Mouse (Mus musculus) lung, embryonic 15.5 days (tissue): ENCODE data around the gene St7l. TPM values are rescaled to one million over a fixed set of nuclear protein-coding genes. Genes with fewer than 3 reads are reported as not detected.

Experiments used
- ATAC-seq: fragments of 200-750 bp; cut with Nextera tagmentation; 2 replicates; pipeline ENCODE4 v1.8.0; 2017; ENCODE audit warnings: moderate number of reproducible peaks, borderline replicate concordance; ENCODE audit not compliant: low FRiP score, low TSS enrichment; ENCODE audit errors: extremely low read depth
- H3K27ac ChIP-seq: fragments of 300-500 bp; sonication (generic); 2 replicates; pipeline ENCODE4 v1.5.1; 2015; ENCODE audit warnings: moderate library complexity, mild to moderate bottlenecking, inconsistent platforms
- H3K27me3 ChIP-seq: fragments of 300-500 bp; sonication (generic); 2 replicates; pipeline ENCODE4 v1.6.1; 2015; ENCODE audit warnings: inconsistent platforms
- H3K36me3 ChIP-seq: fragments of 300-500 bp; sonication (generic); 2 replicates; pipeline ENCODE4 v1.6.1; 2015; ENCODE audit warnings: inconsistent platforms
- H3K4me1 ChIP-seq: fragments of 300-500 bp; sonication (generic); 2 replicates; pipeline ENCODE4 v1.6.1; 2015; ENCODE audit warnings: inconsistent platforms
- H3K4me2 ChIP-seq: fragments of 300-500 bp; sonication (generic); 2 replicates; pipeline ENCODE4 v1.6.1; 2015; ENCODE audit warnings: inconsistent platforms, mild to moderate bottlenecking, moderate library complexity
- H3K4me3 ChIP-seq: fragments of 300-500 bp; sonication (generic); 2 replicates; pipeline ENCODE4 v1.5.1; 2015; ENCODE audit warnings: mild to moderate bottlenecking, inconsistent platforms
- H3K9ac ChIP-seq: fragments of 300-500 bp; sonication (generic); 2 replicates; pipeline ENCODE4 v1.6.1; 2015; ENCODE audit warnings: inconsistent platforms
- H3K9me3 ChIP-seq: fragments of 300-500 bp; sonication (generic); 2 replicates; pipeline ENCODE4 v1.6.1; 2016; ENCODE audit warnings: inconsistent platforms
- WGBS: fragments of 180-500 bp; shearing (Covaris S2); methylation state at CpG from one replicate; pipeline ENCODE4 v1.1.7; 2015; 5-methylcytosine and 5-hydroxymethylcytosine counted together
- polyA plus RNA-seq: library from polyadenylated mRNA; unstranded; fragments of >200 nt; fragmentation: Nextera tagmentation; extraction: Ambion mirVana; gene quantifications from 2 replicates; pipeline ENCODE4 v1.2.1, GENCODE M21; 2015

The St7l gene
- polyA plus RNA-seq: 34.3 and 35.8 TPM in 2 replicates

DNA sequence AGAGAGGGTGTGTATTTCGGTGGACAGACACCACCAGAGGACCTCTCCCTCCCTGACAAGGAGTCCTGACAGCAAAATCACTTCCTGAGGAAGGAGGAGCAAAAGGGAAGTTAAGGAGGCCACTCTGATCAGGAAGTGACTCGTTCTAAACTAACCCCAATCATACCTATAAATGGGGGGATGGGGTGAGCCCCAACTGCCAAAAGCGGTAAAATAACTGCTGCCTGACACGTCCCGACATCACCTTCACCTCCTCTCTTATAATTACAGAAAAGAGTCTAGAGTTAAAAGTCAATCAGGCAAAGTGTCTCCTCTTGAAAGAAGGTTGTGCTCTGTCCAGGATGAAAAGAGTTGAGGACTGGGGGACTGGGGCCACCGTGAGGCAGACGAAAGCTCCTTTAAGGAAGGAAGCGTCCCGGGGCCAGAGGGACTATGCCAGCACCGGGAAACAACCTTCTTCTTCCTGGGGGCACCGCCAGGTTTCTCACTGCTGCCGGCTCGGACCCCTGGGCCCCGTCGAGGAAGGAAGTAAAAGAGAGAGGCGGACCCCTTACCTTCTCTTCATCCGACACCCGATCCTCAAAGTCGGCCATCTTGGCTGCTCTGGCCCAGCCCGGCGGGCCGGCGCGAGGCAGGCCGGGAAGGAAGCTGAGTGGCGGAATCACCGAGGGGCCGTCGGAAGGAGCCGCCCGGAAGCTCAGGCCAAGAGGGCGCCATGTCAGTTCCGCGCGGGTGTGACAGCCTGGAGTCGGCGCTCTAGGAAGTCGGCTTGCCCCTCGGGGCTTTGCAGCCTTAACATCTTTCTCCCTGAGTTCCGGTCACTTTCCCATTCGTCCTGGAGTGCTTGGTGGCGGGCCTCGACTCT, at the start of gene St7l, which contains the start of gene Capza1:
TSS of gene St7l (plus strand) at position 220 of the 865 bp plus-strand sequence.
TSS of gene Capza1 (minus strand) at position 720 of the 865 bp plus-strand sequence.
- ATAC-seq: peak; percentile 96
- H3K9me3 ChIP-seq: no peaks in the 10 kb centered on the region
- H3K27me3 ChIP-seq: no peaks in the 10 kb centered on the region
- H3K36me3 ChIP-seq: peaks cover 1% of the 10 kb centered on the region; the same call in 1 of the 2 replicates
- under 1% methylated on average over 43 of the region's 43 CpGs for WGBS
- H3K4me1 ChIP-seq: peaks cover 34% of the 10 kb centered on the region
- peak within 1 kb of the TSS; percentile 91 for H3K4me3 ChIP-seq
- H3K9ac ChIP-seq: peak within 1 kb of the TSS; percentile 95
- H3K4me2 ChIP-seq: peak within 1 kb of the TSS; percentile 72
- peak within 1 kb of the TSS; percentile 96 for H3K27ac ChIP-seq

GRCm38 (mm10) chr3:104814746-104815145, 49.1 kb upstream of the St7l start:
- Histone ChIP-seq H3K4me3 (no peak overlapping the region), H3K4me2 (no peak overlapping the region), H3K27ac (no peak overlapping the region), H3K4me1 (peaks cover 33% of the 10 kb centered on the region), H3K36me3 (no peaks in the 10 kb centered on the region; the same call in 1 of the 2 replicates), H3K9ac (no peak overlapping the region), H3K9me3 (no peaks in the 10 kb centered on the region), H3K27me3 (no peaks in the 10 kb centered on the region)
- no peak for ATAC-seq
- WGBS: 100% methylated on average over 1 of the region's 1 CpGs

DNA sequence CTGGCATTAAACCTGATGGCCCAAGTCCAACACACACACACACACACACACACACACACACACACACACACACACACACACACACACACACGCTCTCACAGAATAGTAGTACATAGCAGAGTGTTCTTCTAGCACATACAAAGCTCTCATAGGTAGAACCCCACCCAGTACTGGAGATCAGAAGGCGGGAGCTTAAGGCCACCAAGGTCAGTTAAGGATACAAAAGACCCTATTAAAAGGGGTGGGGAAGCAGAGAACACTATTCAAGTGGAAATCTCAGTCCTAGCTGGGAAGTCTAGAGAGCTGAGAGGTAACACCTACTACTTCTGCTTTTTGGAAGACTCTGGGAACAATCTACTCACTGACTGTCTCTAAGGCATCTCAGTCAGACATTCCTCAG, 48.5 kb upstream of the St7l start:
- H3K4me3 ChIP-seq: no peak overlapping the region
- 84% methylated on average over 2 of the region's 2 CpGs for WGBS
- H3K27ac ChIP-seq: no peak overlapping the region
- H3K4me1 ChIP-seq: peaks cover 33% of the 10 kb centered on the region
- H3K9ac ChIP-seq: no peak overlapping the region
- ATAC-seq: no peak
- H3K36me3 ChIP-seq: no peaks in the 10 kb centered on the region; the same call in 1 of the 2 replicates
- no peaks in the 10 kb centered on the region for H3K27me3 ChIP-seq
- H3K9me3 ChIP-seq: no peaks in the 10 kb centered on the region
- no peak overlapping the region for H3K4me2 ChIP-seq

GRCm38 (mm10) chr3:104816130-104816529, 47.7 kb upstream of the St7l start:
- H3K4me2 ChIP-seq: no peak overlapping the region
- 91% methylated on average over 7 of the region's 7 CpGs for WGBS
- no peak overlapping the region for H3K4me3 ChIP-seq

DNA sequence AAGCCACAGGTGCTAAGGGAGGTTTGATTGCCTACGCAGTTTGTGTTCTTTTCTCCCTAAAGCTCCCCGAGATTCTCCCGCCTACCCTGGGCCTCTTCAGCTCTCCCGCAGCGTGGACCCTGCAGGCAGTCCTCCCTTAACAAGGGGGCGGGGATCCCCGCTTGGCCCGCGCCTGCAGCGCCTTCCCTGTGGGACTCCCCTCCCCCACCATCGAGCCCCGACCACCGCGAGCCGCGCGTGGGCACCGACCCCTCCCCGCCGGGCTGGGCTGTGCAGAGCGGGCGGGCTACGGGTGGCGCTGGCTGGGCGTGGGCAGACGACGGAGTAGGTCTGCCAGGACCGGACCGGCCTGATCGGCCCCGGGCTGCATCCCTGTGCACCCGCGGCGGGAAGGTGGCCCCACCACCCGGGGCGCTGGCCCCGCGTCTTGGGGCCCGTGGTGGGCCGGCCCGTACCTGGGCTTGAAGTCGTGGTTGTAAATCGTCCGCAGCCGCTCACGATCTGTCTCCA, 46.3 kb upstream of the St7l start:
- no peaks in the 10 kb centered on the region for H3K9me3 ChIP-seq
- peak overlapping the region; percentile 79 for H3K4me3 ChIP-seq
- ATAC-seq: peak; percentile 81
- 0% methylated on average over 45 of the region's 46 CpGs for WGBS
- no peaks in the 10 kb centered on the region for H3K27me3 ChIP-seq
- H3K27ac ChIP-seq: peak overlapping the region; percentile 93
- peak overlapping the region; percentile 69 for H3K4me2 ChIP-seq
- H3K9ac ChIP-seq: peak overlapping the region; percentile 85
- H3K36me3 ChIP-seq: peaks cover 10% of the 10 kb centered on the region; the same call in 1 of the 2 replicates
- peaks cover 33% of the 10 kb centered on the region for H3K4me1 ChIP-seq

More at GRCm38 (mm10) chr3:104816130-104816529, 47.7 kb upstream of the St7l start:
- H3K4me1 ChIP-seq: peaks cover 33% of the 10 kb centered on the region
- H3K9me3 ChIP-seq: no peaks in the 10 kb centered on the region
- no peaks in the 10 kb centered on the region for H3K27me3 ChIP-seq
- H3K9ac ChIP-seq: no peak overlapping the region
- ATAC-seq: no peak
- H3K27ac ChIP-seq: no peak overlapping the region
- H3K36me3 ChIP-seq: peaks cover under 1% of the 10 kb centered on the region; the same call in 1 of the 2 replicates

DNA sequence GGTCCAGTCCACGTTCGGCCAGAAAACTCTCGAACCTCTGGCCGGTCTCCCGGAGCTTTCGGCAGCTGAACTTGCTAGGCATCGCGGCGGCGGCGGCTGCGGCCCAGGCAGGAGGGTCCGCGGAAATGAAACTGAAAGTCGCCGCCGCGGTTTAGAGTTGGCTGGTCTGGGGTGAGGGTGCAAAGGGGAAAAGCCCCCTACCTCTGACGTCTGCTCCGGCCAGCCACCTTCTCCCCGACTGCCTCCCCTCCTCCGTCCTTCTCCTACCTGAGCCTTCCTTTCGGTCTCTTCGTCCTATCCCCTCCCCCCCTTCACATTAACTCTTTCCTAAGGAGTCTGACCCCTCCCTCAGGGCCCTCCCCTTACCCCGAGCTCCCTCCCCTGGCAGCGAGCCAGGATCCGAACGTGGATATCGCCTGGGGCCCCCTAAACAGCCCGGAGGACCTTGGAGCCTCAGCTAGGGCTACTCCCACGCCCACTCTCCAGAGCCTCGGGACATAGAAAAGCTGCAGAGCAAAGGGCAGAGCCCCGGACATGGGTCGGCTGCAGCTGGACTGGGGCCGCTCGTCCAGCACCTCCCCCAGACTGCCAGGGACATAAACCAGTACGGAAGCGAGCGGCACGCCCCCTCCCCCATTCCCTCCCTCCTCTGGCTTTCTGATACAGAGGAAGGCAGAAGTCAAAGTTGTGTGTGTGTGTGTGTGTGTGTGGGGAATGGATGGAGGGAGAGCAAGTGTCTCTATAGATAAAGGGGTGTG, 45.6 kb upstream of the St7l start, which contains the start of gene Mov10:
TSS of gene Mov10 (minus strand) at position 573 of the 758 bp plus-strand sequence.
- peak; percentile 87 for ATAC-seq
- peak within 1 kb of the TSS; percentile 69 for H3K4me2 ChIP-seq
- peak within 1 kb of the TSS; percentile 79 for H3K4me3 ChIP-seq
- peaks cover 33% of the 10 kb centered on the region for H3K4me1 ChIP-seq
- WGBS: 0% methylated on average over 34 of the region's 40 CpGs
- peak within 1 kb of the TSS; percentile 85 for H3K9ac ChIP-seq
- no peaks in the 10 kb centered on the region for H3K27me3 ChIP-seq
- H3K36me3 ChIP-seq: peaks cover 13% of the 10 kb centered on the region; the same call in 1 of the 2 replicates
- no peaks in the 10 kb centered on the region for H3K9me3 ChIP-seq
- peak within 1 kb of the TSS; percentile 93 for H3K27ac ChIP-seq

DNA sequence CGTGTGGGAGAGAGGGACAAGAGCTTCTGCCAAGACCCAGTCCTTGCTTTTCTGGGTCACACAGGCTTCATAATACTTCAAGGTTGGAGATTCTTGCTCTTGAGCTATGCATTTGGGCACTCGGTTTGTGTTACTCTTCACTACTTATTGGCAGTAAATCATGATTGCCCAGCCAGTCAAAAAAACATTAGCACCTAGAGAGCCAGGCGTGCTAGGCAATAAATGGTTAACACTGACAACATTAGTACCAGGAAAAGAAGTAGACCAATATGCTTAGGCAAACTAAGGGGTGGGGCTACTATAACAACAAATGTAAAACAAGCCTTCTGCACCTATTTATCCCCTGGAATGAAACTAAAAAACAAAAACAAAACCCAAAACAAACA, 45.1 kb upstream of the St7l start:
- peak overlapping the region; percentile 93 for H3K27ac ChIP-seq
- no peaks in the 10 kb centered on the region for H3K9me3 ChIP-seq
- H3K4me2 ChIP-seq: peak overlapping the region; percentile 69
- H3K4me1 ChIP-seq: peaks cover 33% of the 10 kb centered on the region
- H3K4me3 ChIP-seq: peak overlapping the region; percentile 79
- WGBS: 5% methylated on average over 3 of the region's 3 CpGs
- peak overlapping the region; percentile 85; the same call in 1 of the 2 replicates for H3K9ac ChIP-seq
- ATAC-seq: no peak
- no peaks in the 10 kb centered on the region for H3K27me3 ChIP-seq
- peaks cover 13% of the 10 kb centered on the region; the same call in 1 of the 2 replicates for H3K36me3 ChIP-seq

DNA sequence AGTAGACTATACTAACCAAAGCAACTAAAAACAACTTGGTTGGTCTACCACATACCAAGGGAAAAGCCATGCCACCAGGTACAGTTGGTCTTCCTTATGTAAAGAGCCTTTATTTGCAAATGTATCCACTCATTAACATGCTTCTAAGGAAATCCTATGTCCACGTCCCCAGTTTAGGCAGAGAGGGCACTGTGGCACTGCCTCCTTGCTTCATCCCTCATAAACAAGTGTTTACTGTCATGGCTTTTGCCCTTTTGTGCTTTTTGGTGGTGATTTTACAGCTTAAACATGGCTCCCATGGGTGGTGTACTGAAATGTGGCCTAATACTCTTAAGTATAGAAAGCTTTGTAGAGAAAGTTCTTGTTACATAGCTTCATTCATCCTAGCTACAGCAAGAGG, 43.4 kb upstream of the St7l start:
- no peak for ATAC-seq
- Histone ChIP-seq H3K4me1 (peaks cover 29% of the 10 kb centered on the region), H3K4me3 (no peak overlapping the region), H3K9me3 (no peaks in the 10 kb centered on the region), H3K9ac (no peak overlapping the region), H3K27ac (no peak overlapping the region), H3K4me2 (no peak overlapping the region), H3K27me3 (no peaks in the 10 kb centered on the region), H3K36me3 (peaks cover 17% of the 10 kb centered on the region)
- WGBS: 46% methylated on average over 1 of the region's 1 CpGs

GRCm38 (mm10) chr3:104822413-104822812, 41.4 kb upstream of the St7l start:
- 80% methylated on average over 3 of the region's 3 CpGs for WGBS

GRCm38 (mm10) chr3:104835797-104836196, 28.0 kb upstream of the St7l start:
- Histone ChIP-seq H3K36me3 (peaks cover 56% of the 10 kb centered on the region), H3K27me3 (no peaks in the 10 kb centered on the region), H3K9me3 (no peaks in the 10 kb centered on the region), H3K27ac (no peak overlapping the region), H3K9ac (no peak overlapping the region), H3K4me3 (no peak overlapping the region), H3K4me2 (no peak overlapping the region), H3K4me1 (no peaks in the 10 kb centered on the region)
- 89% methylated on average over 3 of the region's 3 CpGs for WGBS
- ATAC-seq: no peak

More at GRCm38 (mm10) chr3:104822413-104822812, 41.4 kb upstream of the St7l start:
- Histone ChIP-seq H3K27me3 (no peaks in the 10 kb centered on the region), H3K9ac (no peak overlapping the region), H3K27ac (no peak overlapping the region), H3K4me1 (peaks cover 11% of the 10 kb centered on the region), H3K4me3 (no peak overlapping the region), H3K36me3 (peaks cover 33% of the 10 kb centered on the region), H3K9me3 (no peaks in the 10 kb centered on the region), H3K4me2 (no peak overlapping the region)
- no peak for ATAC-seq

DNA sequence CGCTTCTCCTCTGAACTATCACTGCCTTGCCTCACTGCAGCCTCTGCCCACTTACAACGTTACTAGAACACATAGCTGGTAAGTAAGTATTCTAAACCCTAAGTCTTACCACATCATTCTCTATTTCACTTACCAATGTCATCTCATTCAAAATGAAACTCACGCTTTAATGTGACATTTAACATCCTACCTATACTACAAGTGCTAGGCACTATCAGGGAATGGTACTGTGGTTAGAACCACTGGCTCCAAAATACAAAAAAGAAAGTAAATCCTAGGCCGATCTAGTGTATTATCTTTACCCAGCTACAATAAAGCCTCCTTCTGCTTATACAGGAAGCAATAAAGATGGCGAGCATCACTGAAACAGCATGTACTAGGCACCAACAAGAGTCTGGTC, 22.8 kb upstream of the St7l start:
- no peak for ATAC-seq
- Histone ChIP-seq H3K27ac (no peak overlapping the region), H3K4me1 (no peaks in the 10 kb centered on the region), H3K36me3 (peaks cover 58% of the 10 kb centered on the region), H3K9ac (no peak overlapping the region), H3K9me3 (no peaks in the 10 kb centered on the region), H3K4me2 (no peak overlapping the region), H3K4me3 (no peak overlapping the region), H3K27me3 (no peaks in the 10 kb centered on the region)
- 94% methylated on average over 5 of the region's 5 CpGs for WGBS
